Mouse (Mus musculus) hindbrain, embryonic 12.5 days (tissue): ENCODE data around the gene Trove2. TPM values are rescaled to one million over a fixed set of nuclear protein-coding genes. Genes with fewer than 3 reads are reported as not detected.

ENCODE experiments used
- polyA plus RNA-seq: library from polyadenylated mRNA; unstranded; fragments of >200 nt; fragmentation: Nextera tagmentation; extraction: Ambion mirVana; gene quantifications from 2 replicates; pipeline ENCODE4 v1.2.1, GENCODE M21; 2016

Trove2 gene
- polyA plus RNA-seq, 1 experiment from 2014 or later, result 47.1 TPM

Other genes starting within 250 kb of the Trove2 start
- gene B3galt2, start 136.4 kb downstream of the Trove2 start, polyA plus RNA-seq, result 2.1 and 2.4 TPM in 2 replicates
- 38.4 and 39.0 TPM in 2 replicates for gene Cdc73, start 74.2 kb downstream of the Trove2 start, polyA plus RNA-seq
- 123 and 144 TPM in 2 replicates for gene Glrx2, start 60.7 kb downstream of the Trove2 start, polyA plus RNA-seq
- gene Uchl5, start 204 bp upstream of the Trove2 start, polyA plus RNA-seq, result 72.9 and 73.0 TPM in 2 replicates
- 108 and 118 TPM in 2 replicates for gene Rgs2, start 227.1 kb upstream of the Trove2 start, polyA plus RNA-seq